Mouse (Mus musculus): Measurements from ENCODE around the gene Homer1.

Gene Homer1

GRCm38 (mm10) chr13:93399710-93400216, 100.3 kb downstream of the Homer1 start:
- peak; percentile 28 to 29 for DNase-seq (ENCODE audit: low spot score in 2 of 2)

- no peak for DNase-seq (ENCODE audit: low spot score in 2 of 2)
Measured at GRCm38 (mm10) chr13:93401947-93402346, 102.5 kb downstream of the Homer1 start.

- no peak for DNase-seq (ENCODE audit: low spot score in 2 of 2)
Measured at GRCm38 (mm10) chr13:93406855-93407254, 107.4 kb downstream of the Homer1 start.

- no peak for DNase-seq (ENCODE audit: low spot score in 2 of 2)
Measured at GRCm38 (mm10) chr13:93410343-93410742, 110.9 kb downstream of the Homer1 start.

- no peak for DNase-seq (ENCODE audit: low spot score in 2 of 2)
Measured at GRCm38 (mm10) chr13:93415055-93415454, 115.6 kb downstream of the Homer1 start.

GRCm38 (mm10) chr13:93418292-93418691, 118.9 kb downstream of the Homer1 start:
- DNase-seq (ENCODE audit: low spot score in 2 of 2), result no peak

- no peak for DNase-seq (ENCODE audit: low spot score in 2 of 2)
Measured at GRCm38 (mm10) chr13:93419779-93420178, 120.3 kb downstream of the Homer1 start.

- DNase-seq (ENCODE audit: low spot score in 2 of 2), result no peak
Measured at GRCm38 (mm10) chr13:93423224-93423623, 123.8 kb downstream of the Homer1 start.

GRCm38 (mm10) chr13:93427920-93428876, 128.8 kb downstream of the Homer1 start:
- no peak for DNase-seq (ENCODE audit: low spot score in 2 of 2)

GRCm38 (mm10) chr13:93429205-93429604, 129.8 kb downstream of the Homer1 start:
- DNase-seq (ENCODE audit: low spot score in 2 of 2), result no peak

- no peak for DNase-seq (ENCODE audit: low spot score in 2 of 2)
Measured at GRCm38 (mm10) chr13:93440167-93440566, 140.7 kb downstream of the Homer1 start.

- peak in 1 of 2 experiments; percentile 33 for DNase-seq (ENCODE audit: low spot score in 2 of 2)
Measured at GRCm38 (mm10) chr13:93453275-93453674, 153.8 kb downstream of the Homer1 start.

Data from left cerebral cortex, adult 9 months (tissue).